Mouse (Mus musculus): ENCODE results near the gene AA467197. TPM values are rescaled to one million over a fixed set of nuclear protein-coding genes. Genes with fewer than 3 reads are reported as not detected.

Gene AA467197
- total and polyA plus RNA-seq, 3 experiments = 3.1 to 30.4 (median 6.4) TPM

DNA sequence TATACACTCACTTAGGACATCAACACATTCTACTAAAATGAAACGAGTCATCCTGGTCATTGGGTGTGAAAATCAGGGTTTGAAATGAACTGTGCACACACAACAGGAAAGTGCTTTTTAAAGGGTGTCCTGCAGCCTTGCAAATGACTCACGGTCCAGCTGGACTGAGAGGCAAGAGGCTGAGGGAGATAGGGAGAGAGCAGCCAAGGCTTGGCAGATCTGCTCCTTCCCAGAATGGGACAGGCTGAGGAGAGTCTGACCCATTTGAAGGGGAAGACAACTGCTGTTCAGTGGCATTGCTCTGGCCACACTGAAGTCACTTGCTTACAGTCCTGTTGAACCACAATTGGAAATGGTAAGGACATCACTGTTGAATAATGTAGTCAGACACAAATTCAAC is 37.0 kb upstream of the AA467197 start:
- Histone ChIP-seq H3K27me3 (replicated peaks) (no peaks in the 10 kb centered on the region), H3K4me2 (ENCODE audit: insufficient read depth, low read depth, poor library complexity, severe bottlenecking) (no peak overlapping the region), H3K4me1 (ENCODE audit: control insufficient read depth in 1 of 2, insufficient read depth in 2 of 2) (no peaks in the 10 kb centered on the region), H3K9ac (ENCODE audit: insufficient read depth, low read depth) (no peak overlapping the region), H3K79me2 (replicated peaks; ENCODE audit: control insufficient read depth, extremely low read depth, insufficient read depth, poor library complexity, severe bottlenecking) (no peaks in the 10 kb centered on the region), H3K4me3 (replicated peaks in 1 of 3; ENCODE audit: low read depth in 2 of 3, low read length in 2 of 3, poor library complexity in 1 of 3) (no peak overlapping the region), H3K36me3 (replicated peaks in 1 of 2; ENCODE audit: control insufficient read depth in 1 of 2, insufficient read depth in 1 of 2, low read length in 1 of 2) (peaks cover 14 to 19% of the 10 kb centered on the region in 2 experiments), H3K27ac (ENCODE audit: insufficient read depth, low read depth) (no peak overlapping the region), H3K9me3 (replicated peaks; ENCODE audit: low read length) (no peaks in the 10 kb centered on the region)
- no peak for DNase-seq (ENCODE audit: extremely low read depth)
- TF ChIP-seq KAT2A (IDR thresholded peaks at IDR 0.05; ENCODE audit: insufficient replicate concordance, low read length) (no peak), ELF1 (IDR thresholded peaks at IDR 0.05; ENCODE audit: low read depth, low read length) (no peak), USF2 (conservative IDR thresholded peaks at IDR 0.05; ENCODE audit: low read depth, low read length) (no peak), GABPA (IDR thresholded peaks at IDR 0.05; ENCODE audit: insufficient replicate concordance, low read depth, low read length) (no peak), MXI1 (IDR thresholded peaks at IDR 0.05; ENCODE audit: low read depth, low read length) (no peak), RCOR1 (conservative IDR thresholded peaks at IDR 0.05; ENCODE audit: low read depth, low read length) (no peak), PAX5 (IDR thresholded peaks at IDR 0.05; ENCODE audit: low read length) (no peak), JUN (IDR thresholded peaks at IDR 0.05; ENCODE audit: insufficient read depth, low read depth, low read length) (no peak), SMC3 (IDR thresholded peaks at IDR 0.05; ENCODE audit: low read depth, low read length) (no peak), MYC (IDR thresholded peaks at IDR 0.05; ENCODE audit: low read depth, low read length) (no peak), HCFC1 (IDR thresholded peaks at IDR 0.05; ENCODE audit: low read depth, low read length) (no peak), EP300 (IDR thresholded peaks at IDR 0.05; ENCODE audit: low read length) (no peak), UBTF (IDR thresholded peaks at IDR 0.05; ENCODE audit: low read depth, low read length) (no peak), SIN3A (IDR thresholded peaks at IDR 0.05; ENCODE audit: low read length) (no peak)
- dilution Hi-C loops (cut with MboI; ENCODE audit: extremely low pct_ligation_motif_present, extremely low pct_unique_long_range_greater_than_20kb, low sequenced_read_pairs) = no loop called here
- in situ Hi-C loops (cut with MboI; ENCODE audit: low pct_ligation_motif_present, low pct_unique_long_range_greater_than_20kb, low sequenced_read_pairs) = loop anchor here (25.0 kb wide), 1 partner anchor 212 kb away; no protein-coding TSS in a partner anchor

DNA sequence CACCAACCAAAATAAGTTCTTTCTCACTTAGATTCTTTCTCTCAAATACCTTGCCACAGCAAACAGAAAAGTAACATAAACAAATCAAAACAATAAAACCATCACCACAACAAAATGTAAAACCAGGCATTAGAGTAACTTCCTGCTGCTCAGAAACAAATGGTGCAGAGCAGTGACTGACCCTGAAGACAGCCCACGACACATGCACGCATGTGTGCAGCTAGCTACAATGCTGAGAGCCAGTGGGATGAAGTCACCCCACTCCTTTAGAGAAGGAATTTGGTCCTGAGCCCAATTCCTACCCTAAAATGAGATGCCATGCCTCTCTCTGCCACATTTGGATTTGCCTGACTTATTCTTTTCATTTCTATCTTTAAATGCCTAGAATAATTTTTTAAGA is 35.4 kb upstream of the AA467197 start:
- DNase-seq (ENCODE audit: extremely low read depth) = no peak
- no peak overlapping the region for H3K27ac ChIP-seq (ENCODE audit: insufficient read depth, low read depth)
- no peaks in the 10 kb centered on the region for H3K79me2 ChIP-seq (replicated peaks; ENCODE audit: control insufficient read depth, extremely low read depth, insufficient read depth, poor library complexity, severe bottlenecking)
- in situ Hi-C loops (cut with MboI; ENCODE audit: low pct_ligation_motif_present, low pct_unique_long_range_greater_than_20kb, low sequenced_read_pairs) = loop anchor here (25.0 kb wide), 1 partner anchor 214 kb away; no protein-coding TSS in a partner anchor
- H3K9ac ChIP-seq (ENCODE audit: insufficient read depth, low read depth) = no peak overlapping the region
- TF ChIP-seq NELFE (IDR thresholded peaks at IDR 0.05; ENCODE audit: low read depth, low read length) (no peak), SMC3 (IDR thresholded peaks at IDR 0.05; ENCODE audit: low read depth, low read length) (no peak), USF1 (IDR thresholded peaks at IDR 0.05; ENCODE audit: low read depth, low read length) (no peak), TCF12 (IDR thresholded peaks at IDR 0.05; ENCODE audit: low read depth, low read length) (no peak), JUND (conservative IDR thresholded peaks at IDR 0.05; ENCODE audit: low read depth, low read length) (no peak), HCFC1 (IDR thresholded peaks at IDR 0.05; ENCODE audit: low read depth, low read length) (no peak), ZC3H11A (IDR thresholded peaks at IDR 0.05; ENCODE audit: low read depth, low read length) (no peak), USF2 (conservative IDR thresholded peaks at IDR 0.05; ENCODE audit: low read depth, low read length) (no peak), KAT2A (IDR thresholded peaks at IDR 0.05; ENCODE audit: insufficient replicate concordance, low read length) (no peak), POLR2A (IDR thresholded peaks at IDR 0.05; ENCODE audit: low read depth, low read length) (no peak), MEF2A (IDR thresholded peaks at IDR 0.05; ENCODE audit: borderline replicate concordance, low read depth, low read length) (no peak), ETS1 (conservative IDR thresholded peaks at IDR 0.05; ENCODE audit: low read depth, low read length) (no peak)
- dilution Hi-C loops (cut with MboI; ENCODE audit: extremely low pct_ligation_motif_present, extremely low pct_unique_long_range_greater_than_20kb, low sequenced_read_pairs) = no loop called here
- no peak overlapping the region for H3K4me3 ChIP-seq (replicated peaks in 1 of 3; ENCODE audit: low read depth in 2 of 3, low read length in 2 of 3, poor library complexity in 1 of 3)
- H3K4me2 ChIP-seq (ENCODE audit: insufficient read depth, low read depth, poor library complexity, severe bottlenecking) = no peak overlapping the region
- no peaks in the 10 kb centered on the region for H3K27me3 ChIP-seq (replicated peaks)
- H3K4me1 ChIP-seq (ENCODE audit: control insufficient read depth in 1 of 2, insufficient read depth in 2 of 2) = no peaks in the 10 kb centered on the region
- H3K9me3 ChIP-seq (replicated peaks; ENCODE audit: low read length) = no peaks in the 10 kb centered on the region
- peaks cover 14 to 17% of the 10 kb centered on the region in 2 experiments for H3K36me3 ChIP-seq (replicated peaks in 1 of 2; ENCODE audit: control insufficient read depth in 1 of 2, insufficient read depth in 1 of 2, low read length in 1 of 2)
